Mouse (Mus musculus): ENCODE measurements around the gene Zer1.

The Zer1 gene

GRCm38 (mm10) chr2:30128789-30129188, 4.4 kb upstream of the Zer1 start:
- no peak for DNase-seq (ENCODE audit: low read depth, low spot score)

GRCm38 (mm10) chr2:30123729-30124471, 485 bp downstream of the Zer1 start:
- no peak for DNase-seq (ENCODE audit: low read depth, low spot score)

GRCm38 (mm10) chr2:30122766-30123165, 1.6 kb downstream of the Zer1 start:
- no peak for DNase-seq (ENCODE audit: low read depth, low spot score)

- DNase-seq (ENCODE audit: low read depth, low spot score) = no peak
These were observed 4.1 kb downstream of the Zer1 start for GRCm38 (mm10) chr2:30120269-30120668.

GRCm38 (mm10) chr2:30119641-30120051, 4.7 kb downstream of the Zer1 start:
- DNase-seq (ENCODE audit: low read depth, low spot score) = no peak

GRCm38 (mm10) chr2:30112564-30112963, 11.8 kb downstream of the Zer1 start:
- DNase-seq (ENCODE audit: low read depth, low spot score) = no peak

- DNase-seq (ENCODE audit: low read depth, low spot score) = no peak
These were observed 12.9 kb downstream of the Zer1 start for GRCm38 (mm10) chr2:30111500-30111899.

GRCm38 (mm10) chr2:30108260-30108659, 16.1 kb downstream of the Zer1 start:
- no peak for DNase-seq (ENCODE audit: low read depth, low spot score)

- no peak for DNase-seq (ENCODE audit: low read depth, low spot score)
These were observed 16.7 kb downstream of the Zer1 start for GRCm38 (mm10) chr2:30107646-30108045.

- DNase-seq (ENCODE audit: low read depth, low spot score) = no peak
These were observed 18.0 kb downstream of the Zer1 start for GRCm38 (mm10) chr2:30106364-30106763.

- DNase-seq (ENCODE audit: low read depth, low spot score) = no peak
These were observed 24.2 kb downstream of the Zer1 start for GRCm38 (mm10) chr2:30100214-30100613.

- DNase-seq (ENCODE audit: low read depth, low spot score) = no peak
These were observed 28.4 kb downstream of the Zer1 start for GRCm38 (mm10) chr2:30095882-30096527.

- DNase-seq (ENCODE audit: low read depth, low spot score) = no peak
These were observed 30.2 kb downstream of the Zer1 start for GRCm38 (mm10) chr2:30094208-30094588.

- peak; percentile 87 for DNase-seq (ENCODE audit: low read depth, low spot score)
These were observed 30.7 kb downstream of the Zer1 start, which contains the start of gene Zdhhc12 for GRCm38 (mm10) chr2:30093471-30094207. Zdhhc12 (minus strand) TSS chr2:30093648.

GRCm38 (mm10) chr2:30092280-30092918, 32.0 kb downstream of the Zer1 start:
- DNase-seq (ENCODE audit: low read depth, low spot score) = no peak

GRCm38 (mm10) chr2:30091521-30091920, 32.9 kb downstream of the Zer1 start:
- no peak for DNase-seq (ENCODE audit: low read depth, low spot score)

GRCm38 (mm10) chr2:30087310-30087709, 37.1 kb downstream of the Zer1 start:
- no peak for DNase-seq (ENCODE audit: low read depth, low spot score)

GRCm38 (mm10) chr2:30084632-30085031, 39.8 kb downstream of the Zer1 start:
- no peak for DNase-seq (ENCODE audit: low read depth, low spot score)

- no peak for DNase-seq (ENCODE audit: low read depth, low spot score)
These were observed 40.3 kb downstream of the Zer1 start for GRCm38 (mm10) chr2:30084113-30084512.

- no peak for DNase-seq (ENCODE audit: low read depth, low spot score)
These were observed 44.1 kb downstream of the Zer1 start for GRCm38 (mm10) chr2:30080181-30080800.

- no peak for DNase-seq (ENCODE audit: low read depth, low spot score)
These were observed 45.6 kb downstream of the Zer1 start for GRCm38 (mm10) chr2:30078760-30079159.

- DNase-seq (ENCODE audit: low read depth, low spot score) = no peak
These were observed 46.1 kb downstream of the Zer1 start for GRCm38 (mm10) chr2:30078349-30078712.
